Mouse (Mus musculus) neutrophil, adult 83 days (primary cell): Measurements from ENCODE around the gene Pid1. TPM values are rescaled to one million over a fixed set of nuclear protein-coding genes. Genes with fewer than 3 reads are reported as not detected.

Experiments
- total RNA-seq, 2 experiments: library from RNA; stranded (reverse); gene quantifications; one replicate each; pipeline ENCODE4 v1.2.4; 2023

Pid1 gene
- total RNA-seq: 10 to 100 TPM; 38.8 to 45.2 TPM

GRCm38 (mm10) chr1:84363967-84364366, at the start of gene Pid1:
Gene Pid1 (minus strand): TSS chr1:84364180.

